Mouse (Mus musculus) forebrain, embryonic 15.5 days (tissue): Measurements from ENCODE around the gene Smarcc1. TPM values are rescaled to one million over a fixed set of nuclear protein-coding genes. Genes with fewer than 3 reads are reported as not detected.
A peak's percentile ranks its signal among the peaks of the same experiment; 100 is the strongest.

ENCODE experiments used
- ATAC-seq: fragments of 200-750 bp; cut with Nextera tagmentation; replicated peaks from 2 replicates; pipeline ENCODE4 v1.8.0; 2017; ENCODE audit warnings: mild to moderate bottlenecking, moderate TSS enrichment, moderate library complexity
- H3K27ac ChIP-seq: fragments of 300-500 bp; sonication (generic); replicated peaks from 2 replicates; pipeline ENCODE4 v1.5.1; 2015; ENCODE audit warnings: mild to moderate bottlenecking, inconsistent platforms
- H3K27me3 ChIP-seq: fragments of 300-500 bp; sonication (generic); 2 replicates; pipeline ENCODE4 v1.6.1; 2015; ENCODE audit warnings: inconsistent platforms
- H3K36me3 ChIP-seq: fragments of 300-500 bp; sonication (generic); 2 replicates; pipeline ENCODE4 v1.6.1; 2015; ENCODE audit warnings: mild to moderate bottlenecking, inconsistent platforms
- H3K4me1 ChIP-seq: fragments of 300-500 bp; sonication (generic); 2 replicates; pipeline ENCODE4 v1.6.1; 2015; ENCODE audit warnings: inconsistent platforms
- H3K4me2 ChIP-seq: fragments of 300-500 bp; sonication (generic); replicated peaks from 2 replicates; pipeline ENCODE4 v1.6.1; 2015; ENCODE audit warnings: mild to moderate bottlenecking, inconsistent platforms
- H3K4me3 ChIP-seq: fragments of 300-500 bp; sonication (generic); 2 replicates; pipeline ENCODE4 v1.5.1; 2015; ENCODE audit warnings: mild to moderate bottlenecking, inconsistent platforms
- H3K9ac ChIP-seq: fragments of 300-500 bp; sonication (generic); replicated peaks from 2 replicates; pipeline ENCODE4 v1.6.1; 2015; ENCODE audit warnings: mild to moderate bottlenecking, inconsistent platforms
- H3K9me3 ChIP-seq: fragments of 300-500 bp; sonication (generic); 2 replicates; pipeline ENCODE4 v1.6.1; 2016; ENCODE audit warnings: inconsistent platforms
- WGBS: fragments of 180-500 bp; shearing (Covaris S2); methylation state at CpG from one replicate; pipeline ENCODE4 v1.1.7; 2015; ENCODE audit warnings: mixed read lengths; 5-methylcytosine and 5-hydroxymethylcytosine counted together
- polyA plus RNA-seq: library from polyadenylated mRNA; unstranded; fragments of >200 nt; fragmentation: Nextera tagmentation; extraction: Ambion mirVana; gene quantifications from 2 replicates; pipeline ENCODE4 v1.2.1, GENCODE M21; 2015

Gene Smarcc1
- polyA plus RNA-seq, 1 experiment from 2014 or later = 154 TPM

GRCm38 (mm10) chr9:110208967-110209366 is 91.5 kb downstream of the Smarcc1 start:
- H3K36me3 ChIP-seq = peaks cover 75% of the 10 kb centered on the region
- H3K27me3 ChIP-seq = no peaks in the 10 kb centered on the region
- H3K27ac ChIP-seq = peak overlapping the region; percentile 56
- no peak overlapping the region for H3K4me3 ChIP-seq
- ATAC-seq = no peak
- H3K9me3 ChIP-seq = no peaks in the 10 kb centered on the region
- H3K4me1 ChIP-seq = peaks cover 32% of the 10 kb centered on the region
- no peak overlapping the region for H3K9ac ChIP-seq
- 12% methylated on average over 3 of the region's 3 CpGs for WGBS
- no peak overlapping the region for H3K4me2 ChIP-seq

GRCm38 (mm10) chr9:110224273-110224672 is 106.8 kb downstream of the Smarcc1 start:
- H3K36me3 ChIP-seq = peaks cover 64% of the 10 kb centered on the region
- no peak overlapping the region for H3K4me3 ChIP-seq
- H3K4me2 ChIP-seq = no peak overlapping the region
- H3K27ac ChIP-seq = no peak overlapping the region
- no peak overlapping the region for H3K9ac ChIP-seq
- H3K9me3 ChIP-seq = no peaks in the 10 kb centered on the region
- 86% methylated on average over 4 of the region's 4 CpGs for WGBS
- no peaks in the 10 kb centered on the region for H3K4me1 ChIP-seq
- ATAC-seq = no peak
- H3K27me3 ChIP-seq = no peaks in the 10 kb centered on the region

GRCm38 (mm10) chr9:110226191-110226590 is 108.7 kb downstream of the Smarcc1 start:
- H3K27me3 ChIP-seq = no peaks in the 10 kb centered on the region
- no peak overlapping the region for H3K4me2 ChIP-seq
- H3K36me3 ChIP-seq = peaks cover 67% of the 10 kb centered on the region
- ATAC-seq = no peak
- WGBS = 91% methylated on average over 4 of the region's 4 CpGs
- H3K4me1 ChIP-seq = no peaks in the 10 kb centered on the region
- no peaks in the 10 kb centered on the region for H3K9me3 ChIP-seq
- no peak overlapping the region for H3K27ac ChIP-seq
- H3K4me3 ChIP-seq = no peak overlapping the region
- H3K9ac ChIP-seq = no peak overlapping the region

GRCm38 (mm10) chr9:110228671-110229070 is 111.2 kb downstream of the Smarcc1 start:
- no peaks in the 10 kb centered on the region for H3K9me3 ChIP-seq
- no peak for ATAC-seq
- no peaks in the 10 kb centered on the region for H3K4me1 ChIP-seq
- WGBS = 90% methylated on average over 6 of the region's 6 CpGs
- H3K9ac ChIP-seq = no peak overlapping the region
- H3K4me2 ChIP-seq = no peak overlapping the region
- H3K27ac ChIP-seq = no peak overlapping the region
- peaks cover 65% of the 10 kb centered on the region for H3K36me3 ChIP-seq
- H3K4me3 ChIP-seq = no peak overlapping the region
- H3K27me3 ChIP-seq = no peaks in the 10 kb centered on the region

- WGBS = 100% methylated on average over 1 of the region's 1 CpGs
- Histone ChIP-seq H3K4me1 (no peaks in the 10 kb centered on the region), H3K27me3 (no peaks in the 10 kb centered on the region), H3K4me2 (no peak overlapping the region), H3K36me3 (peaks cover 65% of the 10 kb centered on the region), H3K27ac (no peak overlapping the region), H3K4me3 (no peak overlapping the region), H3K9ac (no peak overlapping the region), H3K9me3 (no peaks in the 10 kb centered on the region)
- no peak for ATAC-seq
Observed at GRCm38 (mm10) chr9:110229112-110229511, 111.6 kb downstream of the Smarcc1 start.

- H3K27ac ChIP-seq = no peak overlapping the region; the same call in 1 of the 2 replicates
- peaks cover 66% of the 10 kb centered on the region for H3K36me3 ChIP-seq
Observed at GRCm38 (mm10) chr9:110229566-110230248, 112.2 kb downstream of the Smarcc1 start.

GRCm38 (mm10) chr9:110230395-110231071 is 113.0 kb downstream of the Smarcc1 start:
- Histone ChIP-seq H3K36me3 (peaks cover 71% of the 10 kb centered on the region), H3K4me1 (no peaks in the 10 kb centered on the region), H3K27ac (no peak overlapping the region), H3K4me2 (no peak overlapping the region), H3K4me3 (no peak overlapping the region), H3K9ac (no peak overlapping the region), H3K27me3 (no peaks in the 10 kb centered on the region), H3K9me3 (no peaks in the 10 kb centered on the region)
- WGBS = 87% methylated on average over 16 of the region's 16 CpGs
- no peak for ATAC-seq

More at GRCm38 (mm10) chr9:110229566-110230248, 112.2 kb downstream of the Smarcc1 start:
- H3K9ac ChIP-seq = no peak overlapping the region
- no peak overlapping the region for H3K4me3 ChIP-seq
- no peaks in the 10 kb centered on the region for H3K4me1 ChIP-seq
- ATAC-seq = no peak
- 82% methylated on average over 10 of the region's 10 CpGs for WGBS
- no peak overlapping the region for H3K4me2 ChIP-seq
- H3K9me3 ChIP-seq = no peaks in the 10 kb centered on the region
- H3K27me3 ChIP-seq = no peaks in the 10 kb centered on the region

GRCm38 (mm10) chr9:110234962-110235361 is 117.5 kb downstream of the Smarcc1 start:
- H3K4me2 ChIP-seq = no peak overlapping the region
- no peaks in the 10 kb centered on the region for H3K9me3 ChIP-seq
- WGBS = 96% methylated on average over 6 of the region's 6 CpGs
- ATAC-seq = no peak
- no peaks in the 10 kb centered on the region for H3K4me1 ChIP-seq
- H3K9ac ChIP-seq = no peak overlapping the region
- no peak overlapping the region for H3K27ac ChIP-seq
- H3K4me3 ChIP-seq = no peak overlapping the region
- H3K36me3 ChIP-seq = peaks cover 82% of the 10 kb centered on the region
- no peaks in the 10 kb centered on the region for H3K27me3 ChIP-seq

GRCm38 (mm10) chr9:110243221-110243833 is 125.8 kb downstream of the Smarcc1 start, which contains the start of gene Cspg5:
Cspg5 (plus strand) TSS chr9:110243783.
- peak within 1 kb of the TSS; percentile 62 for H3K4me3 ChIP-seq
- no peaks in the 10 kb centered on the region for H3K9me3 ChIP-seq
- WGBS = 83% methylated on average over 7 of the region's 7 CpGs
- H3K4me1 ChIP-seq = peaks cover 23% of the 10 kb centered on the region
- H3K9ac ChIP-seq = peak within 1 kb of the TSS; percentile 65
- H3K4me2 ChIP-seq = peak within 1 kb of the TSS; percentile 95
- H3K27me3 ChIP-seq = no peaks in the 10 kb centered on the region
- H3K27ac ChIP-seq = peak within 1 kb of the TSS; percentile 88; the same call in 1 of the 2 replicates
- peaks cover 24% of the 10 kb centered on the region for H3K36me3 ChIP-seq
- no peak for ATAC-seq

- ATAC-seq = no peak; the same call in 1 of the 2 replicates
- Histone ChIP-seq H3K9me3 (no peaks in the 10 kb centered on the region), H3K4me3 (peak overlapping the region; percentile 62), H3K4me1 (peaks cover 33% of the 10 kb centered on the region), H3K9ac (peak overlapping the region; percentile 65), H3K27me3 (no peaks in the 10 kb centered on the region), H3K36me3 (peaks cover 13% of the 10 kb centered on the region; the same call in 1 of the 2 replicates), H3K27ac (peak overlapping the region; percentile 88), H3K4me2 (peak overlapping the region; percentile 95)
- 21% methylated on average over 7 of the region's 7 CpGs for WGBS
Observed at GRCm38 (mm10) chr9:110244567-110244888, 127.0 kb downstream of the Smarcc1 start.

- ATAC-seq = peak; percentile 64
- Histone ChIP-seq H3K4me3 (peak overlapping the region; percentile 62), H3K4me1 (peaks cover 38% of the 10 kb centered on the region), H3K27me3 (no peaks in the 10 kb centered on the region), H3K27ac (peak overlapping the region; percentile 88), H3K9ac (peak overlapping the region; percentile 65), H3K4me2 (peak overlapping the region; percentile 95), H3K36me3 (peaks cover 10% of the 10 kb centered on the region; the same call in 1 of the 2 replicates), H3K9me3 (no peaks in the 10 kb centered on the region)
- 1% methylated on average over 77 of the region's 93 CpGs for WGBS
Observed at GRCm38 (mm10) chr9:110244889-110245589, 127.5 kb downstream of the Smarcc1 start.
